Mouse (Mus musculus) lung, postnatal 0 days (tissue): ENCODE measurements around the gene Rad51b. TPM values are rescaled to one million over a fixed set of nuclear protein-coding genes. Genes with fewer than 3 reads are reported as not detected.
A peak's percentile ranks its signal among the peaks of the same experiment; 100 is the strongest.

ENCODE experiments used
- ATAC-seq: fragments of 200-750 bp; cut with Nextera tagmentation; 2 replicates; pipeline ENCODE4 v1.8.0; 2017; ENCODE audit warnings: moderate library complexity
- DNase-seq: peaks from one replicate; pipeline ENCODE4 v3.0.0-alpha.2; 2016; ENCODE audit warnings: low spot score
- H3K27ac ChIP-seq: fragments of 300-500 bp; sonication (generic); 2 replicates; pipeline ENCODE4 v1.5.1; 2014; ENCODE audit warnings: antibody characterized with exemption, mild to moderate bottlenecking, low read length, mixed read lengths
- H3K27me3 ChIP-seq: fragments of 300-500 bp; sonication (generic); replicated peaks from 2 replicates; pipeline ENCODE4 v1.6.1; 2014; ENCODE audit warnings: low read length, mixed read lengths; ENCODE audit not compliant: insufficient read depth
- H3K36me3 ChIP-seq: fragments of 300-500 bp; sonication (generic); 2 replicates; pipeline ENCODE4 v1.6.1; 2014; ENCODE audit warnings: low read length, mixed read lengths; ENCODE audit not compliant: insufficient read depth
- H3K4me1 ChIP-seq: fragments of 300-500 bp; sonication (generic); 2 replicates; pipeline ENCODE4 v1.6.1; 2014; ENCODE audit warnings: antibody characterized with exemption, low read depth, low read length, mixed read lengths; ENCODE audit not compliant: insufficient read depth
- H3K4me2 ChIP-seq: fragments of 300-500 bp; sonication (generic); replicated peaks from 2 replicates; pipeline ENCODE4 v1.6.1; 2014; ENCODE audit warnings: low read depth, mild to moderate bottlenecking, low read length, moderate library complexity, mixed read lengths
- H3K4me3 ChIP-seq: fragments of 300-500 bp; sonication (generic); 2 replicates; pipeline ENCODE4 v1.5.1; 2014; ENCODE audit warnings: low read depth, low read length
- H3K9ac ChIP-seq: fragments of 300-500 bp; sonication (generic); replicated peaks from 2 replicates; pipeline ENCODE4 v1.6.1; 2014; ENCODE audit warnings: low read depth, mild to moderate bottlenecking
- H3K9me3 ChIP-seq: fragments of 300-500 bp; sonication (generic); 2 replicates; pipeline ENCODE4 v1.6.1; 2016; ENCODE audit warnings: low read length, mixed read lengths
- CTCF ChIP-seq: IDR thresholded peaks from 2 replicates; pipeline ENCODE4 v1.5.1; 2016; ENCODE audit warnings: antibody characterized with exemption, mild to moderate bottlenecking
- EP300 ChIP-seq: IDR thresholded peaks from 2 replicates; pipeline ENCODE4 v1.6.1; 2016; ENCODE audit warnings: antibody characterized with exemption, mild to moderate bottlenecking, control low read depth
- WGBS: fragments of 180-500 bp; shearing (Covaris S2); extraction: QIAGEN DNeasy Blood & Tissue Kit; methylation state at CpG from one replicate; pipeline ENCODE4 v1.1.7; 2014; 5-methylcytosine and 5-hydroxymethylcytosine counted together
- polyA plus RNA-seq: library from polyadenylated mRNA; unstranded; fragments of >200 nt; fragmentation: Nextera tagmentation; extraction: Ambion mirVana; gene quantifications from 2 replicates; pipeline ENCODE4 v1.2.1, GENCODE M21; 2015

The Rad51b gene
- polyA plus RNA-seq, 1 experiment from 2014 or later = 1.3 TPM

DNA sequence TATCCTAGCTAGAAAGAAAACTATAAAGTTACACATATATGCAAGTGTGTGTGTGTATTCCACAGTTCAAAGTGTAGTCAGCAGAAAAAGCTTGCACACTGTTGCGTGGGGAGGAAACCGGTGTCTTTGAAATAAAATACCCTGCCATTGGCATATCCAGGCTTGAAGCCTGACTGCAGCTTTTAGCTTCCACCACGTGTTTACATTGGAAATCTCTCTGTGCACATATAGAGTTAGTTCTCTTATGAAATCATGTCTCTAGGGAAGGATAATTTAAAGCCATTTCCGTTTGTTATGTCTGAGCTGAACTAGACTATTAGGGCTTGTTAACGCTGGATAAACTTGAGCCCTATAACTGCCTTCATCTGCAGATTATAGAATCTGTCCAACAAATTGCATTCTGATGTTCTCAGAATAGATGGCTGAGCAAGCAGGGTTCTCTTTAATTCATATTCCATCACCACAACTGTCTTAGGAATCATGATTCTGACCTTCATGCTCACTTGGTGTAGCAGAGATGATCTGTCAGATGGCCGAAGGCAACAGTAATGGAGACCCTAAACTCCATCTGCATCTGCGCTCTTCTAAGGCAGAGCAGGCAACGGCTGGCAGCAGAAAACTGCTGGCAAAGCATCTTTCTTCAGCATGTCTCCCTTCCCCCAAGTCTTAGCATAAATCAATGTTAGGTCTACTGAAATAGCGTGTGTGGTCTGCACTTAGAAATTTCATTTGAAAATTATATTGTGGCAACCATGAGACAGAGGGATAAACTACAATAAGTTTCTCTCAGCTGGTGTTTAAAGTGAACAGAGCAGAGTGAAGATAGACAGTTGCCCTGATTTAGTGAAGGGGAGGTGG lies 410.7 kb downstream of the Rad51b start:
- WGBS = 50% methylated on average over 9 of the region's 9 CpGs
- DNase-seq = no peak
- H3K4me1 ChIP-seq = 0 out of 2 replicates have a peak, but pooled peaks cover 6% of the 10 kb centered on the region

DNA sequence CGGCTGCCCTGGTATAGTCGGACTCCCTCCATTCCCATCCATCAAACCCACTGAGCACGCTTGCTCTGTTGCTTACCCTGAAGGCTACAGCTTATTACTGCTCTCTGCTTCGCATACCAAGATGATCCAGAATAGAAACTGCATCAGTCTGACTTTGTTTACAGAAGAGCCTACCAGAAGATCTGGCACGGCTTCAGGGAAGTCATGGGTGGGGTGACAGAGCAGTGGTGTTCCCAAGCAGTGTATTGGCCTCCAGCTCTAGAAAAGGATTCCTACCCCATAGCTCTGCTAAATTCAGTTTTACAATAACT lies 411.3 kb downstream of the Rad51b start:
- peak; percentile 82 for DNase-seq
- no peak overlapping the region for H3K4me3 ChIP-seq
- no peaks in the 10 kb centered on the region for H3K27me3 ChIP-seq
- 0 out of 2 replicates have a peak, but pooled peaks cover 6% of the 10 kb centered on the region for H3K4me1 ChIP-seq
- H3K4me2 ChIP-seq = no peak overlapping the region
- peak; percentile 86 for ATAC-seq
- no peaks in the 10 kb centered on the region for H3K36me3 ChIP-seq
- peak overlapping the region; percentile 38 for H3K27ac ChIP-seq
- no peak overlapping the region for H3K9ac ChIP-seq
- TF ChIP-seq EP300 = peak; percentile 75
- TF ChIP-seq CTCF = no peak
- H3K9me3 ChIP-seq = no peaks in the 10 kb centered on the region
- 30% methylated on average over 5 of the region's 5 CpGs for WGBS

More for the DNA sequence above, 410.7 kb downstream of the Rad51b start:
- H3K36me3 ChIP-seq = no peaks in the 10 kb centered on the region
- TF ChIP-seq CTCF = no peak
- TF ChIP-seq EP300 = no peak
- H3K27ac ChIP-seq = peak overlapping the region; percentile 38
- H3K27me3 ChIP-seq = no peaks in the 10 kb centered on the region
- no peak overlapping the region for H3K4me2 ChIP-seq
- no peak overlapping the region for H3K9ac ChIP-seq
- no peak for ATAC-seq
- H3K9me3 ChIP-seq = no peaks in the 10 kb centered on the region
- H3K4me3 ChIP-seq = no peak overlapping the region

DNA sequence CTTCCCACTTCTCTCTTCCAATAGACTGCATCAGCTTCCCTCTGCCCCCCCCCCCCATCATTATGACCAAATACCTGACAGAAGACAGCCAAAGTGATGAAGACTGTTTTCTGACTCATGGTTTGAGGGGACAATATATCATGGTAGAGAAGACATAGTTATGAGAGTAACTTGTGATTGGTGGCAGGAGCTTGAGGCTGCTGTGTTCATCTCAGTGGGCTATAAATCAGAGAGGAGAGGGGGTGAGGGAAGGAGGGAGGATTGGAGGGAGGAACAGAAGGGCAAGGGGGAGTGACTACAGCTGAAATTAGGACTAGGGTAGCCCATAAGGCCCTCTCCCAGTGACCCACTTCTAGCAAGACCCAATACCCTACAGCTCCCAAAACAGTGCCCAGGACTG lies 416.2 kb downstream of the Rad51b start:
- Histone ChIP-seq H3K9ac (no peak overlapping the region), H3K4me1 (0 out of 2 replicates have a peak, but pooled peaks cover 6% of the 10 kb centered on the region), H3K36me3 (no peaks in the 10 kb centered on the region), H3K9me3 (no peaks in the 10 kb centered on the region), H3K27ac (no peak overlapping the region), H3K4me3 (no peak overlapping the region), H3K4me2 (no peak overlapping the region), H3K27me3 (no peaks in the 10 kb centered on the region)
- DNase-seq (no peak), ATAC-seq (no peak)
- TF ChIP-seq CTCF (no peak), EP300 (no peak)

DNA sequence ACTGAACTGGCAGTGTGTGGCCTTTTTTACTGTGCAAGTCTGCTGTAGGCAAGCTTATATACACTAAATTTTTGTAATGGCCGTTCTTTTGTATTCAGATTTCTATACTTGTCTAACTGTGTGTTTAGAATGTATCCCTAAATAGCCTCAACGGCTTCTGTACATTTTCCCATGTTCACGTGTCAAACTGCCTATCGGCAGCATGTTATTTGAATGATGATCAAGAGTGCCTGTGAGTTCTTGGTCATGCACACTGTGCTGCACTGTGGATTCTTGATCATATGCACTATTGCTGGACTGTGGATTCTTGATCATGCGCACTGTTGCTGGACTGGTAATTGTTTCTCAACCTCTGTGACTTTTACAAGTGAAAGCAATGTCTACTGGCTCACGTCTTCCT lies 417.4 kb downstream of the Rad51b start:
- 69% methylated on average over 6 of the region's 6 CpGs for WGBS
- DNase-seq (no peak), ATAC-seq (no peak)
- Histone ChIP-seq H3K9me3 (no peaks in the 10 kb centered on the region), H3K4me3 (no peak overlapping the region), H3K9ac (no peak overlapping the region), H3K27me3 (no peaks in the 10 kb centered on the region), H3K4me2 (no peak overlapping the region), H3K4me1 (no peaks in the 10 kb centered on the region), H3K36me3 (no peaks in the 10 kb centered on the region), H3K27ac (no peak overlapping the region)
- TF ChIP-seq EP300 = no peak

DNA sequence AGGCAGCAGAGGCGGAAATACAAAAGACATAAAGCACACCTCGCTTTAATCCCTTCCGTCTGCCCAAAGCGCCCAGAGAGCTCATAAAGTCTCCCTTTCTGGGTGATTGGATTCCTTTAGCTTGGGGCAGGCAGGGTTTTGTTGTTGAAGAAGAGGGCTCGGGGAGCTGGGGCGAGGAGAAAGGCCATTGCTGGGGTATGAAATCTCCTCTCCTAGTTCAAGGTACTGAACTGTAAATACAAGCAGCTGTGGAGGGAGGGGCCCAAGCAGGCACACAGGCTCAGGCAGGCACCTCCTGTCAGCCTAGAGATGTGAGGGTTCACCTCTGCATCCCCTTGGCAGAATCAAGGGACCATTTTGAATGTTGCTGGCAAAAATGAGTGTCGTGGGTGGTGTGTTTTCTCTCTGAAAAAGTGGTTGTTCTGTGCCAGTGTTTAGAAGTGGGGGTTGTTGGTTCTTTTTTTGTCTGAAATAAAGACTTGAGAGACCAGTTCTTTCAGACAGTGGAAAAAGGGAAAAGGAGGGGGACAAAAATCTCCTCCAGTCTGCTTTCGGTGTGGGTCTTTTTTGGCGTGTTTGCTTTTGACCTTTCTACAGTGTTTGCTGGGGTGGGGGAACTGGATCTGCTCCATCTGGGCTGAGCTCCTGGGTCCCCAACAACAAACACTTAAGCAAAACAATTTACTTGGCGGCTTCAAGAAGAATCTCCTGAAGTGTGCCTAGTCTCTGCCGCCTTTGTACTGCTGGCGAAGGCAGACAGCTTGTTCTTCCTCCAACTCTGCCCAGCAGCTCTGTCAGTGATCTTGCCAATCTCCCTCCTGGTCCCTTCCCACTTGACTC lies 418.6 kb downstream of the Rad51b start:
- Histone ChIP-seq H3K27me3 (no peaks in the 10 kb centered on the region), H3K36me3 (no peaks in the 10 kb centered on the region), H3K27ac (peak overlapping the region; percentile 20), H3K9me3 (no peaks in the 10 kb centered on the region), H3K4me1 (no peaks in the 10 kb centered on the region), H3K4me2 (no peak overlapping the region; the same call in 1 of the 2 replicates), H3K4me3 (no peak overlapping the region), H3K9ac (no peak overlapping the region)
- 44% methylated on average over 12 of the region's 12 CpGs for WGBS
- DNase-seq (peak; percentile 37), ATAC-seq (0 out of 2 replicates have a peak, but pooled peaks have one; percentile 26)
- no peak for TF ChIP-seq EP300
- TF ChIP-seq CTCF = no peak

DNA sequence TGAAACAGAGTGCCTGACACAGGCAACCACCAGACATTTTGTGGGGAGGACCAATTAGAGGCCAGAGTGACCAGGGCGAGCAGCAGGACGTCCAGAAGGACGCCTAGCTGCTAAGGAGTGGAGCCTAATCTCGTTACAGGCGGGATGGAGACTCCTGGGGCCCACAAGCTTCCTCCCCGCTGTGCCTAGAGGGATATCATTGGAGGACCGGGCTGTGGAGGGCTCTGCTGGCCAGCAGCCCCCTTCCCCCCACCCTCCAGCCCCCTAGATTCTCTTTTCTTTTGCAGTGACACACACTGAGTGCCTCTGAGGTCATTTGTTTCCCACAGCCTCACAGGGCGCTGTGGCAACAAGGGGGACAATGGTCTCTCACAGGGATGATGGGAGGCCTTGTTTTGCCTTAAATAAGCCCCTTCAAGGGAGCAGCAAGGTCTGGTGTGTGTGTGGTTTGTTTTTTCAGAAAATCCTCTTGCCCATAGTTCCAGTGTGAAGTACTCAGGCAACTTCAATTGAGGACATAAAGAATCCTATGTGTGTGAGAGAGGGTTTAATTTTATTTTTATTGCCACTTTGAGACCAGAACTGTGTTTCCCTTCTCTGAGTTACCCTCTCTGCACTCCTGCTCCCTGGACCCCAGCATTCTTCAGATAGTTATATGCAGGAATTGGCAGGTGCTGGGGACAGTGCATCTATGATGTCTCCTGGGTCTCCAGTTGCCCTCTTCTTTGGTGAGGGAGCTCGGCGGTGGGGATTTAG lies 422.2 kb downstream of the Rad51b start:
- WGBS = 61% methylated on average over 10 of the region's 10 CpGs
- no peak overlapping the region for H3K4me3 ChIP-seq
- no peaks in the 10 kb centered on the region for H3K4me1 ChIP-seq
- H3K27ac ChIP-seq = no peak overlapping the region
- H3K4me2 ChIP-seq = no peak overlapping the region
- no peak for DNase-seq
- no peaks in the 10 kb centered on the region for H3K36me3 ChIP-seq
- H3K9ac ChIP-seq = no peak overlapping the region
- no peak for ATAC-seq
- no peaks in the 10 kb centered on the region for H3K27me3 ChIP-seq
- no peaks in the 10 kb centered on the region for H3K9me3 ChIP-seq
- TF ChIP-seq EP300 = no peak
- no peak for TF ChIP-seq CTCF
